Mouse (Mus musculus): ENCODE results near the gene Pten.

GRCm38 (mm10) chr19:32756636-32756899 lies 729 bp upstream of the Pten start:
- TF ChIP-seq CTCF (IDR thresholded peaks at IDR 0.05; ENCODE audit: extremely low read depth, insufficient read depth, insufficient read length, insufficient replicate concordance) (no peak), POLR2A (IDR thresholded peaks at IDR 0.05; ENCODE audit: low read depth, low read length) (no peak)

Data from spleen, adult 2 months (tissue).